Mouse (Mus musculus) mature B cell (primary cell): ENCODE data around the gene Bhlhe40.

ENCODE experiments used
- in situ Hi-C: fragments of 300-500 bp; cut with MboI; formaldehyde crosslinking; loops from 2 replicates; pipeline ENCODE4 v1.14.3; 2019

Gene Bhlhe40

GRCm38 (mm10) chr6:108663241-108664194 lies 3.1 kb downstream of the Bhlhe40 start:
- in situ Hi-C loops: no loop called here

GRCm38 (mm10) chr6:108664533-108665150 lies 4.2 kb downstream of the Bhlhe40 start:
- in situ Hi-C loops: no loop called here

- in situ Hi-C loops: no loop called here
Measured at GRCm38 (mm10) chr6:108665587-108665986, 5.2 kb downstream of the Bhlhe40 start.

- in situ Hi-C loops: no loop called here
Measured at GRCm38 (mm10) chr6:108666648-108667488, 6.4 kb downstream of the Bhlhe40 start.

- in situ Hi-C loops: no loop called here
Measured at GRCm38 (mm10) chr6:108667599-108668021, 7.2 kb downstream of the Bhlhe40 start.

- in situ Hi-C loops: no loop called here
Measured at GRCm38 (mm10) chr6:108668321-108668786, 7.9 kb downstream of the Bhlhe40 start.

GRCm38 (mm10) chr6:108670276-108670675 lies 9.8 kb downstream of the Bhlhe40 start:
- in situ Hi-C loops: no loop called here

- in situ Hi-C loops: no loop called here
Measured at GRCm38 (mm10) chr6:108670821-108671220, 10.4 kb downstream of the Bhlhe40 start.

GRCm38 (mm10) chr6:108672094-108672493 lies 11.7 kb downstream of the Bhlhe40 start:
- in situ Hi-C loops: no loop called here

GRCm38 (mm10) chr6:108674221-108674620 lies 13.8 kb downstream of the Bhlhe40 start:
- in situ Hi-C loops: no loop called here

GRCm38 (mm10) chr6:108676783-108677340 lies 16.4 kb downstream of the Bhlhe40 start:
- in situ Hi-C loops: no loop called here

- in situ Hi-C loops: no loop called here
Measured at GRCm38 (mm10) chr6:108677697-108678096, 17.3 kb downstream of the Bhlhe40 start.

GRCm38 (mm10) chr6:108678227-108678626 lies 17.8 kb downstream of the Bhlhe40 start:
- in situ Hi-C loops: no loop called here

- in situ Hi-C loops: no loop called here
Measured at GRCm38 (mm10) chr6:108680503-108680902, 20.1 kb downstream of the Bhlhe40 start.

GRCm38 (mm10) chr6:108681084-108681483 lies 20.7 kb downstream of the Bhlhe40 start:
- in situ Hi-C loops: no loop called here

- in situ Hi-C loops: no loop called here
Measured at GRCm38 (mm10) chr6:108683140-108683539, 22.7 kb downstream of the Bhlhe40 start.

- in situ Hi-C loops: no loop called here
Measured at GRCm38 (mm10) chr6:108684430-108684829, 24.0 kb downstream of the Bhlhe40 start.

GRCm38 (mm10) chr6:108685758-108686355 lies 25.4 kb downstream of the Bhlhe40 start:
- in situ Hi-C loops: no loop called here

- in situ Hi-C loops: no loop called here
Measured at GRCm38 (mm10) chr6:108686930-108687329, 26.5 kb downstream of the Bhlhe40 start.

- in situ Hi-C loops: no loop called here
Measured at GRCm38 (mm10) chr6:108688344-108688743, 27.9 kb downstream of the Bhlhe40 start.

- in situ Hi-C loops: no loop called here
Measured at GRCm38 (mm10) chr6:108692986-108693385, 32.6 kb downstream of the Bhlhe40 start.
